ENCODE assay signal across 8 mouse cellular contexts in genomic region chr11:95833631-95834142, GRCm38 (mm10). TPM values are rescaled to one million over a fixed set of nuclear protein-coding genes. Genes with fewer than 3 reads are reported as not detected.
DNase-seq lines count a peak whose midpoint lies in the region; ATAC-seq lines count a peak whose summit lies in the region.

No protein-coding gene starts in this region.

- peak overlapping the region; percentile 14 for H3K4me3 ChIP-seq in midbrain, embryonic 10.5 days
- no peak overlapping the region for H3K4me3 ChIP-seq in midbrain, embryonic 14.5 days (replicated peaks; ENCODE audit: low read depth, low read length)

- no peak overlapping the region for H3K9ac ChIP-seq in midbrain, embryonic 14.5 days (replicated peaks; ENCODE audit: low read length)

- no peak for ATAC-seq in midbrain, embryonic 14.5 days (ENCODE audit: low FRiP score, low TSS enrichment)
- ATAC-seq in inflammation-experienced regulatory T-cells, adult 6 months, result peak; percentile 1

- H3K27me3 ChIP-seq in midbrain, embryonic 10.5 days (ENCODE audit: low read depth, poor library complexity, severe bottlenecking), result peaks cover 94% of the 10 kb centered on the region
- H3K27me3 ChIP-seq in midbrain, embryonic 14.5 days (ENCODE audit: control insufficient read depth, insufficient read depth, low read length), result peaks cover 77% of the 10 kb centered on the region

- no peaks in the 10 kb centered on the region for H3K36me3 ChIP-seq in midbrain, embryonic 10.5 days
- H3K36me3 ChIP-seq in midbrain, embryonic 14.5 days (ENCODE audit: control insufficient read depth, insufficient read depth, low read length), result no peaks in the 10 kb centered on the region

- peak; percentile 89 for DNase-seq in heart, adult 11 months
- no peak for DNase-seq in heart, postnatal 4 days
- peak; percentile 25 for DNase-seq in midbrain, embryonic 10.5 days (ENCODE audit: low spot score)
- DNase-seq in midbrain, embryonic 14.5 days, result no peak
- peak; percentile 48 to 66 for DNase-seq in thymus, adult 18-20 months
- DNase-seq in ovary, postnatal 14 days (ENCODE audit: low spot score), result no peak
- DNase-seq in cerebellum, postnatal 25 days, result no peak

- H3K27ac ChIP-seq in midbrain, embryonic 10.5 days (replicated peaks), result no peak overlapping the region
- no peak overlapping the region for H3K27ac ChIP-seq in midbrain, embryonic 14.5 days (replicated peaks; ENCODE audit: low read depth, low read length)

- H3K4me2 ChIP-seq in midbrain, embryonic 14.5 days (ENCODE audit: low read length), result no peak overlapping the region

- no peaks in the 10 kb centered on the region for H3K9me3 ChIP-seq in midbrain, embryonic 10.5 days (replicated peaks)
- H3K9me3 ChIP-seq in midbrain, embryonic 14.5 days (ENCODE audit: control insufficient read depth, low read length), result no peaks in the 10 kb centered on the region

- H3K4me1 ChIP-seq in midbrain, embryonic 10.5 days, result peaks cover 59% of the 10 kb centered on the region
- H3K4me1 ChIP-seq in midbrain, embryonic 14.5 days (ENCODE audit: control insufficient read depth, insufficient read depth, low read length), result peaks cover 9% of the 10 kb centered on the region

- WGBS in midbrain, embryonic 10.5 days, result 8% methylated on average over 18 of the region's 18 CpGs
- 5% methylated on average over 18 of the region's 18 CpGs for WGBS in midbrain, embryonic 14.5 days

RNA-seq across cellular contexts. Expression of gene Gngt2, which starts 3.3 kb away (rescaled TPM):
- total RNA-seq in heart, postnatal 4 days (2021), result 10 to 100 TPM; 23.2 to 23.8 TPM
- 4.4 and 6.1 TPM in 2 replicates for polyA plus RNA-seq in midbrain, embryonic 10.5 days (2016; fragmentation: Nextera tagmentation; extraction: Ambion mirVana)
- 1.8 TPM in 2 replicates for polyA plus RNA-seq in midbrain, embryonic 14.5 days (2014; fragmentation: Nextera tagmentation; extraction: Ambion mirVana)
- polyA plus RNA-seq in inflammation-experienced regulatory T-cells, adult 6 months (2017; shearing (Covaris generic)), result 10 to 100 TPM; 35.4 to 54.7 (median 53.1) TPM

RNA-seq across cellular contexts. Expression of gene Abi3, which starts 8.6 kb away (rescaled TPM):
- total RNA-seq in heart, postnatal 4 days (2021), result 10 to 100 TPM; 16.7 to 19.5 TPM
- 3.5 and 3.6 TPM in 2 replicates for polyA plus RNA-seq in midbrain, embryonic 10.5 days (2016; fragmentation: Nextera tagmentation; extraction: Ambion mirVana)
- 0.26 and 0.64 TPM in 2 replicates for polyA plus RNA-seq in midbrain, embryonic 14.5 days (2014; fragmentation: Nextera tagmentation; extraction: Ambion mirVana)
- polyA plus RNA-seq in inflammation-experienced regulatory T-cells, adult 6 months (2017; shearing (Covaris generic)), result 100 to 1,000 TPM in 1 of 3 experiments, 10 to 100 TPM in 2; 38.9 to 105 (median 50.8) TPM

RNA-seq across cellular contexts. Expression of gene Phospho1, which starts 9.4 kb away (rescaled TPM):
- total RNA-seq in heart, postnatal 4 days (2021), result 10 to 100 TPM; 71.7 to 82.2 TPM
- 0.30 TPM in 1 of 2 replicates, not detected in the other for polyA plus RNA-seq in midbrain, embryonic 10.5 days (2016; fragmentation: Nextera tagmentation; extraction: Ambion mirVana)
- 0.33 TPM in 1 of 2 replicates, not detected in the other for polyA plus RNA-seq in midbrain, embryonic 14.5 days (2014; fragmentation: Nextera tagmentation; extraction: Ambion mirVana)
- not detected for polyA plus RNA-seq in inflammation-experienced regulatory T-cells, adult 6 months (2017; shearing (Covaris generic))

Comparison
In these comparisons a context has a peak if more than half of its experiments do, and no peak if none do; other contexts are left out.
1. DNase-seq: peak in heart, adult 11 months (single experiment), midbrain, embryonic 10.5 days (single experiment) and thymus, adult 18-20 months (2 of 2); none in heart, postnatal 4 days (single experiment), midbrain, embryonic 14.5 days (single experiment), ovary, postnatal 14 days (single experiment) and cerebellum, postnatal 25 days (0 of 2).